Mouse (Mus musculus) limb, embryonic 14.5 days (tissue): ENCODE measurements at regions not wholly inside any gene's neighbourhood (a gene's known extent, or its start where the extent isn't known, plus 50 kb on each side); places are given as distances from the start of the nearest gene placed in this dataset.
A peak's percentile ranks its signal among the peaks of the same experiment; 100 is the strongest.

Experiments used
- ATAC-seq: fragments of 200-750 bp; cut with Nextera tagmentation; 2 replicates; pipeline ENCODE4 v1.8.0; 2017; ENCODE audit warnings: low read depth, moderate number of reproducible peaks, moderate TSS enrichment; ENCODE audit not compliant: low FRiP score
- DNase-seq: peaks from one replicate; pipeline ENCODE4 v3.0.0-alpha.2; 2015; ENCODE audit warnings: low spot score
- H3K27ac ChIP-seq: fragments of 300-500 bp; sonication (generic); replicated peaks from 2 replicates; pipeline ENCODE4 v1.5.1; 2014; ENCODE audit warnings: low read depth, mild to moderate bottlenecking, low read length, moderate library complexity, mixed read lengths
- H3K27me3 ChIP-seq: fragments of 300-500 bp; sonication (generic); 2 replicates; pipeline ENCODE4 v1.6.1; 2014; ENCODE audit warnings: low read length, mixed read lengths; ENCODE audit not compliant: control insufficient read depth, insufficient read depth
- H3K36me3 ChIP-seq: fragments of 300-500 bp; sonication (generic); 2 replicates; pipeline ENCODE4 v1.6.1; 2014; ENCODE audit warnings: mild to moderate bottlenecking, low read length, moderate library complexity, mixed read lengths; ENCODE audit not compliant: control insufficient read depth, insufficient read depth
- H3K4me1 ChIP-seq: fragments of 300-500 bp; sonication (generic); 2 replicates; pipeline ENCODE4 v1.6.1; 2014; ENCODE audit warnings: antibody characterized with exemption, low read length, mixed read lengths; ENCODE audit not compliant: control insufficient read depth, insufficient read depth
- H3K4me2 ChIP-seq: fragments of 300-500 bp; sonication (generic); replicated peaks from 2 replicates; pipeline ENCODE4 v1.6.1; 2014; ENCODE audit warnings: low read depth, mild to moderate bottlenecking, low read length, moderate library complexity; ENCODE audit not compliant: severe bottlenecking
- H3K4me3 ChIP-seq: fragments of 300-500 bp; sonication (generic); replicated peaks from 2 replicates; pipeline ENCODE4 v1.5.1; 2014; ENCODE audit warnings: low read length
- H3K9ac ChIP-seq: fragments of 300-500 bp; sonication (generic); 2 replicates; pipeline ENCODE4 v1.6.1; 2014; ENCODE audit warnings: mild to moderate bottlenecking, low read depth, low read length, moderate library complexity; ENCODE audit not compliant: severe bottlenecking
- H3K9me3 ChIP-seq: fragments of 300-500 bp; sonication (generic); 2 replicates; pipeline ENCODE4 v1.6.1; 2016; ENCODE audit warnings: low read length; ENCODE audit not compliant: control insufficient read depth
- POLR2A ChIP-seq: fragments of 200-500 bp; IDR thresholded peaks from 2 replicates; pipeline ENCODE4 v1.8.0; 2012; ENCODE audit warnings: inconsistent platforms, mild to moderate bottlenecking, moderate library complexity, borderline replicate concordance; ENCODE audit not compliant: insufficient read depth, insufficient read length; ENCODE audit errors: extremely low read depth
- WGBS: fragments of 180-500 bp; shearing (Covaris S2); extraction: QIAGEN DNeasy Blood & Tissue Kit; methylation state at CpG from one replicate; pipeline ENCODE4 v1.1.7; 2014; 5-methylcytosine and 5-hydroxymethylcytosine counted together

DNA sequence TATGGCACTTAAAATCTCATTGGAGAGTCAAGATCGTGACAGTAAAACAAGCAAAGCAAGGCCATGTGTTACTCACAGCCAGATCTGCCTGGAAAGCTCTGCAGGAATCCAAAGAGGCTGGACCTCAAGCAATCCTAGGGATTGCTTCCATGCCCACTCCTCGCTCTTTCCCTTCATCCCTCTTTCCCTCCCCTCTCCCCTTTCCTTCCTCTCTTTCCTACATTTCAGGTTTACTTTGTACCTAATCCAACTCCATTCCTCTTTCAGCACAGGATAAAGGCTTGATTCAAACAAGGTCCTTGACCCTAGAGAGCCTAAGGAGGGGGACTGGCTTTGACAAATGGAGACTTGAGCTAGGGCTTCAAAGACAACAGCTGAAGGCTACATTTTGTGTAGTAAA, 126.0 kb upstream of the Ldb2 start:
- H3K4me1 ChIP-seq: peaks cover 20% of the 10 kb centered on the region
- no peak overlapping the region for H3K4me2 ChIP-seq
- no peaks in the 10 kb centered on the region for H3K27me3 ChIP-seq
- no peak overlapping the region for H3K27ac ChIP-seq
- TF ChIP-seq POLR2A: no peak
- ATAC-seq (no peak), DNase-seq (no peak)
- H3K9me3 ChIP-seq: no peaks in the 10 kb centered on the region
- H3K36me3 ChIP-seq: no peaks in the 10 kb centered on the region
- WGBS: 10% methylated on average over 2 of the region's 2 CpGs
- H3K9ac ChIP-seq: no peak overlapping the region
- H3K4me3 ChIP-seq: no peak overlapping the region

DNA sequence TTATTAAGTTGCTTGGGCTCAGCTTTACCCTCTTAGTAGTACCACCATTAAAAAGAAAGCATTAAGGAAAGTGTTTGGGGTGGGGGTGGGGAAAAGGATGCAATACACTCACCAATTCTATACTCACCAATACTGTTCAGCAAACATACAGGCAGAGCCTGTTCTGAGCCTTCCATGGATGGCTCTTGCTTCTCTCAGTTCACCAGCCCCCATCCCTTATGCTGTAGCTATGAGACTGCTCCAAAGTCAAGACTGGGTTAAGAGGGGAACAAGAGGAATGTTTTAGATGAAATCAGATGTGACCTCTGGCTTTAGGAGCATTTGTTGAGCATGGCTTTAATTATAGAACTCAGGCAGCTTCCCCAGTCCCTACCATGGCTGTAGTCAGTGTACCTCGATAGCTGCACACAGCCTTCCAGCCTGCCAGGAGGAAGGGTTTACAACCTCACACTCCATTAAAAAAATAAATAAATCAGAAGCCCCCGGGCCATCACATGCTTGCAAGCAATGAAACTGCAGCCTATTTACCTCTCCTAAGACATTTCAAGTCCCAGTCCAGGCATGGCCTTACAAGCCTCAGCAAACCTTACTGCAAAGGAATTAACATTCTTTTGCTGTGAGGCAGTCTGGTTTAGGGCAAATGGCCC, 122.8 kb upstream of the Ldb2 start:
- WGBS: 9% methylated on average over 2 of the region's 2 CpGs
- no peaks in the 10 kb centered on the region for H3K27me3 ChIP-seq
- H3K36me3 ChIP-seq: no peaks in the 10 kb centered on the region
- TF ChIP-seq POLR2A: no peak
- H3K9ac ChIP-seq: no peak overlapping the region
- peaks cover 26% of the 10 kb centered on the region for H3K4me1 ChIP-seq
- H3K27ac ChIP-seq: peak overlapping the region; percentile 61
- H3K9me3 ChIP-seq: no peaks in the 10 kb centered on the region
- ATAC-seq (peak; percentile 93), DNase-seq (peak; percentile 82)
- H3K4me2 ChIP-seq: no peak overlapping the region
- no peak overlapping the region for H3K4me3 ChIP-seq

DNA sequence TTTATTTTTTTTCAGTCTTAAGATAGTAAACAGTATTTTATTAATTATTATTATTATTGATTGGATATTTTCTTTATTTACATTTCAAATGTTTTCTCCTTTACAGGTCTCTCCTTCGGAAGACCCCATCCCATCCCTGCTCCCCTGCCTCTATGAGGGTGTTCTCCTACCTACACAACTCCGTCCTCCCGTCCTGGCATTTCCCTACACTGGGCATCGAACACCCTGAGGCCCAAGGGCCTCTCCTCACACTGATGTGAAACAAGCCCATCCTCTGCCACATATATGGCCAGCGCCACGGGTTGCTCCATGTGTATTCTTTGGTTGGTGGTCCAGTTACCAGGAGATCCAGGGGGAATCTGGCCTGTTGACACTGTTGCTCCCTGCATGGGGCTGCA, 118.3 kb upstream of the Ldb2 start:
- no peak for ATAC-seq
- no peak overlapping the region for H3K9ac ChIP-seq
- H3K36me3 ChIP-seq: no peaks in the 10 kb centered on the region
- peaks cover 21% of the 10 kb centered on the region for H3K4me1 ChIP-seq
- no peaks in the 10 kb centered on the region for H3K9me3 ChIP-seq
- TF ChIP-seq POLR2A: no peak
- WGBS: 90% methylated on average over 6 of the region's 6 CpGs
- peak overlapping the region; percentile 37; the same call in 1 of the 2 replicates for H3K4me2 ChIP-seq
- H3K27me3 ChIP-seq: no peaks in the 10 kb centered on the region
- no peak overlapping the region for H3K27ac ChIP-seq
- no peak for DNase-seq
- no peak overlapping the region for H3K4me3 ChIP-seq

DNA sequence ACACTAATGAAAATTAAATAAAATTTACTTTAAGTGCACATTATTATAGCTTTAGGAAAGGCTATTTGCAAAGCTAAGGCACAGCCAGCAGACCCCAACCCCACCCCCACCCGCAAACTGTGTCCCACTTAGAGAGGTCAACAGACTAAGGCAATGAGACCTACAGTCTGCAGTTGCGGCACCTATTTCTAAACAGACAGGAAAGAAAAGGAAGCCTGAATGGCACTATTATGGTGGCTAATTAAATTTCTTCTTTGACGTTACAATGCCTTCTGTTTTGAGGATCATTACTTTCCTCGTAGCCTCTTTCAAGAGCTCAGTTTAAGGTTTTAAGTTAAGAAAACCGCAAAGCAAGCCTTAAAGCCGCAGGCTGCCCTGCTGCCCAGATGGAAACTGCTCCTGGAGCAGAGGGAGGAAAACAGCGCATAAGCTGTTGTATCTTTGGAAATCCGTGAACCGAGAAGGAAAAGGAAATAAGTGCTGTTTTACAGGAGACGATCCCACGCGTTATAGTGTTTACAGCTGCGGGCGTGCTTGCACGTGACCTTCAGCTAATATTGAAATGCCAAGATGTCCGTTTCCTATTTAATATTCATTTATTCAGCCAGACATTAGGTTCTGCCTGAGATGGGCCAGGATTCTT, 117.8 kb upstream of the Ldb2 start:
- no peaks in the 10 kb centered on the region for H3K9me3 ChIP-seq
- peak overlapping the region; percentile 37 for H3K4me2 ChIP-seq
- H3K4me3 ChIP-seq: no peak overlapping the region; the same call in 1 of the 2 replicates
- 24% methylated on average over 16 of the region's 16 CpGs for WGBS
- no peaks in the 10 kb centered on the region for H3K27me3 ChIP-seq
- peaks cover 16% of the 10 kb centered on the region for H3K4me1 ChIP-seq
- 0 out of 2 replicates have a peak overlapping the region, but pooled peaks have one; percentile 38 for H3K27ac ChIP-seq
- no peaks in the 10 kb centered on the region for H3K36me3 ChIP-seq
- DNase-seq: no peak
- no peak for ATAC-seq
- H3K9ac ChIP-seq: peak overlapping the region; percentile 25; the same call in 1 of the 2 replicates
- no peak for TF ChIP-seq POLR2A

GRCm38 (mm10) chr5:44902541-44902940, 103.1 kb upstream of the Ldb2 start:
- TF ChIP-seq POLR2A: no peak
- DNase-seq (peak; percentile 55), ATAC-seq (0 out of 2 replicates have a peak, but pooled peaks have one; percentile 30)
- WGBS: 43% methylated on average over 6 of the region's 6 CpGs
- Histone ChIP-seq H3K4me3 (no peak overlapping the region), H3K4me2 (no peak overlapping the region), H3K4me1 (0 out of 2 replicates have a peak, but pooled peaks cover 6% of the 10 kb centered on the region), H3K27ac (no peak overlapping the region), H3K9me3 (no peaks in the 10 kb centered on the region), H3K9ac (no peak overlapping the region), H3K27me3 (no peaks in the 10 kb centered on the region), H3K36me3 (no peaks in the 10 kb centered on the region)
